Mouse (Mus musculus) cerebellum, postnatal 14 days (tissue): ENCODE results near the gene Rnls.

ENCODE experiments used
- DNase-seq, 2 experiments: peaks; one replicate each; pipeline ENCODE4 v3.0.0; 2021; ENCODE audit warnings: mixed read lengths in 2 of 2

Rnls gene

GRCm38 (mm10) chr19:33102008-33102782 lies 289.9 kb downstream of the Rnls start:
- DNase-seq: no peak

- DNase-seq: no peak
These were observed 290.7 kb downstream of the Rnls start for GRCm38 (mm10) chr19:33101093-33102007.

- no peak for DNase-seq
These were observed 291.5 kb downstream of the Rnls start for GRCm38 (mm10) chr19:33100598-33100997.

- DNase-seq: no peak
These were observed 292.1 kb downstream of the Rnls start for GRCm38 (mm10) chr19:33100031-33100430.

- DNase-seq: no peak
These were observed 292.8 kb downstream of the Rnls start for GRCm38 (mm10) chr19:33099201-33099788.

GRCm38 (mm10) chr19:33097691-33098090 lies 294.4 kb downstream of the Rnls start:
- no peak for DNase-seq

- no peak for DNase-seq
These were observed 295.5 kb downstream of the Rnls start for GRCm38 (mm10) chr19:33096581-33096980.

GRCm38 (mm10) chr19:33092575-33092974 lies 299.5 kb downstream of the Rnls start:
- DNase-seq: no peak

- DNase-seq: no peak
These were observed 300.8 kb downstream of the Rnls start for GRCm38 (mm10) chr19:33091324-33091723.

GRCm38 (mm10) chr19:33088868-33089267 lies 303.2 kb downstream of the Rnls start:
- no peak for DNase-seq

- DNase-seq: no peak
These were observed 304.1 kb downstream of the Rnls start for GRCm38 (mm10) chr19:33087961-33088360.
